Mouse (Mus musculus) adrenal gland, postnatal 36 days (tissue): ENCODE results near the gene Acr. TPM values are rescaled to one million over a fixed set of nuclear protein-coding genes. Genes with fewer than 3 reads are reported as not detected.

Experiments used
- DNase-seq, 2 experiments: peaks; one replicate each; pipeline ENCODE4 v3.0.0; 2021; ENCODE audit warnings: mixed read lengths in 1 of 2
- total RNA-seq, 2 experiments: library from RNA; stranded (reverse); gene quantifications; 2 replicates each; pipeline ENCODE4 v1.2.3; 2021

The Acr gene
- total RNA-seq, 2 experiments from 2014 or later: not detected

GRCm38 (mm10) chr15:89547824-89548601 is 20.1 kb upstream of the Acr start:
- DNase-seq: no peak

DNA sequence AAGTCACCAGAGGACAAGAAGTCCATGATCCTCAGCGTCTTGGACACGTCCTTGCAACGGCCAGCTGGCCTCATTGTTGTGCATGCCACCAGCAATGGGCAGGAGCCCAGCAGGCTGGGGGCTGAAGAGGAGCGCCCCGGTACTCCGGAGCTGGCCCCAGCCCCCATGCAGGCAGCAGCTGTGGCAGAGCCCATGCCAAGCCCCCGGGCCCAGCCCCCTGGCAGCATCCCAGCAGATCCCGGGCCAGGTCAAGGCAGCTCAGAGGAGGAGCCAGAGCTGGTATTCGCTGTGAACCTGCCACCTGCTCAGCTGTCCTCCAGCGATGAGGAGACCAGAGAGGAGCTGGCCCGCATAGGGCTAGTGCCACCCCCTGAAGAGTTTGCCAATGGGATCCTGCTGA is 19.3 kb upstream of the Acr start:
- DNase-seq: no peak

GRCm38 (mm10) chr15:89550506-89550905 is 17.6 kb upstream of the Acr start:
- DNase-seq: no peak

DNA sequence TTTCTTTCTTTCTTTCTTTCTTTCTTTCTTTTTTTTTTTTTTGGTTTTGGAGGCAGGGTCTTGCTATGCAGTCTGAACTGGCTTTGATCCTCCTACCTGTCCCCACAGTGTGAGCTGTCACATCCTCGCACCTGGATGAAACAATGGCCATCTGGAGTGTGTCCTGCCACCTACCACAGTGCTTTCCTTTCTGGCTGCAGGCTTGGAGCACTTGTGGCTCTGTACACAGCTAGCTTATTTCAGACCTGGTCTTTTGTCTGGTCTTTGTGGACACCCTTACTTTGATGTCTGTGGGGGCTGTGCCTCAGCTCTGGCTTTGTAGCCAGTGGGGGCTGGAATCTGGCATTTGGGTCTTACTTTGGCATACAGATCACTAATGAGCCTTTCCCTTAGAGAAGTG is 16.4 kb upstream of the Acr start:
- no peak for DNase-seq

DNA sequence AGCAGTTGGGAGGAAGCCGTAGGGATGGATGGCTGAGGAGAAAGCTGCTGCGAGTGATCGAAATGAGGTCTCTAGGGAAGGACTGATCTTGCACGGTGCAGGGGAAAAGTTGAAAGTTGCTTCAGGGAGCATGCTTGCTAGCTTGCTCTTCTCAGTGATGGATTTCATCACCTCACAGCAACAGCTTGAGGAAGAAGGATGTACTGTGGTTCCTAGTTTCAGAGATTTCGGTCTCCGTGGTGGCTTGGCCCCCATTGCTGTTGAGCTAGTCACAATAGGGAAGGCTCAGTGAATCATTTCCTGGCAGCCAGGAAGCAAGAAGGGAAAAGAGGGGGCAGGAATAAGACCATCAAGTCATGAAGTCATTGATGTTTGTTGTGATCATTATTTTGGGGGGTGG is 12.5 kb upstream of the Acr start:
- DNase-seq: no peak

DNA sequence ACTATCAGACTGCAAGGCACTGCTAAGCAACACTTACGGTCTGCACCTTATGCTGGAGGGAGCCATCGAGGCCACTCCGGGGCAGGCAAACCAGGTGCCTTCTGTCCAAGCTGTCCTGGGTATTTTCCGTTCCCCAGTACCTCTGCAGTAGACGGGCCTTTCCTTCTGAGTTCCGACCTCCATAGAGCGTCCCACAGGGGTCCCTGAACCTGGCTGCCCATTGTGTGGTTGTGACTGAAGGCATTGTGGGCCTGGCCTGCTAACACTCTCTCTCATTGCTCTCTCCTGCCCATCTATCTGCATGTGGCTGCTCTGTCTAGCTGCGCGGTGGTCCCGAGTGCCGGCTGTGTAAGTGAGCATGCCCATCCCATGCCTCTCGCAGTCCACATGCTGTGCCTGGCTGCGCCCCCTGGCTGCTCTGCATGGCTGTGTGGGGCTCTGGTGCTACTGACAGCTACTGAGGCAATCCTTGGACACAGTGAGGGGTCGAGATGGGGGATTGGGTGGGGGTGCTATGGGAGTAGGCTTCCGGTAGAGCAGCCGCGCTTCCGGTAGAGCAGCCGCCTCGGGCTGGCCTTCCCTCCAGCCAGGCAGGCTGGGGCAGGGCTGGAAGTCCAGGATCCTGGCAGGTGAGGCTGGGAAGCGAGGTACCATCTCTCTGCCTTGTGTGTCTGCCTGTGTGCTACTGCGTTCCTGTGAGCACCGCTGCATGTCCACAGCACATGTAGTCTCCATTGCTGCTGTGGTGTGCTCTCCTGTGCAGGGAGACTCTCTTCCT is 11.5 kb upstream of the Acr start:
- no peak for DNase-seq

DNA sequence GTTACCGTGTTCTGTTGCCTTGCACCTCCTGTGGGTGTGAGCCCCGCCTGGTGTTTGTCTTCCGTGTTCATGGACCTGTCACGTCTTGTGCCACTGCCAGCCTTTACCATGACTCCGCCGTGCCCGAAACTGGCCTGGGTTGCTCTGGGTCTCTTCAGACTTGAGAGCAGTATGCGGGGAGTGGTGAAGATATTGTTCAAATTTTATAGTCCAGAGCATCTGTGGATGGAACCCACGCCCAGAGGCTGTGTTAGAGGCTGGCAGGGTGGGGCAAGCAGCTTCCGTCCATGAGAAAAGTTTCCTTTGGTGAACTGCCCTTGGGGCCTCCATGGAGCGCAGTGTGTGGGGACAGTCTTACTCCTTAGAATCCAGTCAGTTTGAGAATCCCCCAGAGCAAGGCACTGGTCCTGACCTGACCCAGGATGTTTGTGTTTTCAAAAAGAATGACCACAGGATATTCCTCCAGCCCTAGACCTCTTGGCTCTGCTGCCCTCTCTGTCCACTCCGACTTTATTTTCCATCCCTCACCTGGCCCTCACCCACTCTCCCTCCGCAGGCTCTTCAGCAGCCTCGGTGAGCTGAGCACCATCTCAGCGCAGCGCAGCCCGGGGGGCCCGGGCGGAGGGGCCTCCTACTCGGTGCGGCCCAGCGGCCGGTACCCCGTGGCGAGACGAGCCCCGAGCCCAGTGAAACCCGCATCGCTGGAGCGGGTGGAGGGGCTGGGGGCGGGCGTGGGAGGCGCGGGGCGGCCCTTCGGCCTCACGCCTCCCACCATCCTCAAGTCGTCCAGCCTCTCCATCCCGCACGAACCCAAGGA is 10.7 kb upstream of the Acr start:
- DNase-seq: no peak

- DNase-seq: no peak
Measured at GRCm38 (mm10) chr15:89557996-89558390, 10.1 kb upstream of the Acr start.

DNA sequence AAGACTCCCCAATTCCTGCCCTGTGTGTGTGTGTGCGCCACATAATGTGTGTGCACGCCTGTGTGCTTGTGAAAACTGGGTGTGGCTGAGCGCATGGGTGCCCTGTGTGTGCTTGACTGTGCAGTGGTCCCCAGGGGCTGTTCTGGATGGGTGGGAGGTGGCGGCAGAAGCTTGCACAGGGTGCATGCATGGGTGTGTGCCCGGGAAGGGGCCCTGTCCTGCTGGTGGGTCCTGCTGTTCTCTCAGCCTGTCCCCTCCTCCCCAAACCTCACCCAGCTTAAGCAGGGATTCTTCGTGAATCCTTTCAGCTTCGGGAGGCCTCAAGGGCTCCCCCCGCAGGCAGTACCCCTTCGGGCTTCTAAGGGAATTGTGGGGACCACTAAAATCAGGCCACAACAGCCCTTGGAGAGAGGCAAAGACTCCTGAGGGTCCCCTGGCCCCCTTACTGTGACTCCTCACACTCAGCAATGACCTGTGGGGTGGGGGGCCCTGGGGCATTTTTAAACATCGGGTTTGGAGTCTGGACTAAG is 8.9 kb upstream of the Acr start:
- DNase-seq: no peak

DNA sequence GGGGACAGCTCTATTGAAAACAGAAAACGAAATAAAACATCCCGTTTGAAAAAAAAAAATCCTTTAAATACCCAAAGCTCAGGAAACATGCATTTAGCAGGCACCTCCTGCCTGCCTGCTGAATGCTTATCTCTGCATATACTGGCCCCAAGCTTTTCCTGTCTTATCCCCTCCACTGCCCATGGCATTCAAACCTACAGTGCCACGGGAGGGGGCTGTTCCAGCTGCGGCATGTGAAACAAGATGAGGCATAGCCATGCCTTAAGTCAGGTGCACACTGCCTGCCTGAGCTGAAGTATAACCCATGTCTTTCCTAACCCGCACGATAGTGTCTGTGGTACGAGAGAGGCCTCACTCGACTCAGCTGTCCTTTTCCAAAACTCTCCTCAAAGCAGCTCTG is 4.0 kb downstream of the Acr start:
- DNase-seq: no peak

- DNase-seq: no peak
Measured at GRCm38 (mm10) chr15:89582494-89582893, 14.4 kb downstream of the Acr start.

DNA sequence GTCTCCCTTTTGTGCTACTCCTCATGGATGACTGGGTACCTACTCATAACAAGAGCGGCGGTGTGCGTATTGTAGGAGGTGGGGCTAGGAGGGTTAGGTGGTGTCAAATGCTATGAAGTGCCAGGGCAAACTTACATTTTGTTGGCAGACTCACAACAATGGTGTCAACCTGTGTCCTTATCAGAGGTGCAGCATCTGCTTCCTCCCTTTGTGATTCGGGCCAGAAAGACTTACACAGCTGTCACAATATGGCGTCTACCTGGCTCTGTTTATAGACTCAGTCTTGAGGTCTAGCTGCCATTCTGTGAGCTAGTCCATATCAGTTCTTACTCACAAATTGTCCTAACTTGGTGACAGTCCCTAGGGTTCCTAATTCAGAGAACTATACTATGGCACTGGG is 17.0 kb downstream of the Acr start:
- no peak for DNase-seq

DNA sequence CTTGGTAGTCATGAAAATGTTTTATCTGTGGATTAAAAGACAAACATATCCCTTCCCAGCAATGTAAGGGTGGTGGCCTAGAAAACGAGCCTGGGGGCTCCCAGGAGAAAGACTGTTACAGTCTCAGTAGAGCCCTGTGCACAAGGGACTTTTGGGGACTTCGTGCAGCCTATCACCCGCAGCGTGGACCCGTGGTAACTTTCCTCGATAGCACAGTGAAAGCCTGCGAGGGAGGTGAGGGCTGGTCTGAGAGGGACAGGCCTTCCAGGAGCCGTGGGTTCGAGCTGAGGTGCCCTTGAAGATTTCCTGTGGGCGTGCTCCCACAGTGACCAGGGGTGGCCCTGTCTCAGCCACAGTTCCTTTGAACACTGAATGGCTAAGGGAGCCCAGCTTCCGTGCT is 17.5 kb downstream of the Acr start:
- no peak for DNase-seq

DNA sequence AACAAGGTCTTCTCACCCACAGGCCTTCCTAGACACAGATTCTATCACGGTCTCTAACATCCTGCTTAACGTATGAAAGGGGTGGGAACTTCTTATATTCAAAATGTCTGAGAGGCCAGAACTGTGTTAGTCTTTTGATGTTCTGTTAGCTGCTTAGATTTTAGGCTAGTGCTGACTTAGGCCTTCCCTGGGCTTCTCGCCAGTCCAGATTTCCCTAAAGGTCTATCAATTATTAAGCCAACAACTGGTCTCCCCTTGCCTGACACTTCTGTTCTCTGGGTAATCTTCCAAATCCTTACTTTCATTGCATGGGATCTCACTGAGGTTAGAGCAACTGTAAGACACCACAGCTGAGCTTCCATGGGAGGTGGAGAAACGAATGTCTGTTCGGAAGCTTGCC is 21.0 kb downstream of the Acr start:
- peak in 1 of 2 experiments; percentile 9 for DNase-seq

DNA sequence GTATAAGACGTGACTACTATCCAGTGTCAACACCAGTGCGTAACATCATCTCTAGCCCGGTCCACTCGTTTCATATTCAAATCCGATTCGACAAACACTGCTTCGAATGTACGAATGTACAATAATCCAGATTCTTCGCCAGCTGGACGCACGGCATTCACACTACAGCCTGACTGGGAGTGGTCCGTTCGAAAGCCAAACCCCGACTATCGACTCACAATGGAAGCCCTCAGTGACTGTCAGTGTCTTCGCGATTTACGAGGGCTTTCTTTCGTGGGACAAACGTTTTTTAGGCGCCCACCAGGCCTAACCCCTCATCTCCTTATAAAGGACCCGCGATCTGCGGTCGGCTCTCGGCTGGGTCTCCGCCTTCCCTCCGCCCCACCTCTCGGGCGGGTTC is 23.2 kb downstream of the Acr start:
- DNase-seq: no peak

DNA sequence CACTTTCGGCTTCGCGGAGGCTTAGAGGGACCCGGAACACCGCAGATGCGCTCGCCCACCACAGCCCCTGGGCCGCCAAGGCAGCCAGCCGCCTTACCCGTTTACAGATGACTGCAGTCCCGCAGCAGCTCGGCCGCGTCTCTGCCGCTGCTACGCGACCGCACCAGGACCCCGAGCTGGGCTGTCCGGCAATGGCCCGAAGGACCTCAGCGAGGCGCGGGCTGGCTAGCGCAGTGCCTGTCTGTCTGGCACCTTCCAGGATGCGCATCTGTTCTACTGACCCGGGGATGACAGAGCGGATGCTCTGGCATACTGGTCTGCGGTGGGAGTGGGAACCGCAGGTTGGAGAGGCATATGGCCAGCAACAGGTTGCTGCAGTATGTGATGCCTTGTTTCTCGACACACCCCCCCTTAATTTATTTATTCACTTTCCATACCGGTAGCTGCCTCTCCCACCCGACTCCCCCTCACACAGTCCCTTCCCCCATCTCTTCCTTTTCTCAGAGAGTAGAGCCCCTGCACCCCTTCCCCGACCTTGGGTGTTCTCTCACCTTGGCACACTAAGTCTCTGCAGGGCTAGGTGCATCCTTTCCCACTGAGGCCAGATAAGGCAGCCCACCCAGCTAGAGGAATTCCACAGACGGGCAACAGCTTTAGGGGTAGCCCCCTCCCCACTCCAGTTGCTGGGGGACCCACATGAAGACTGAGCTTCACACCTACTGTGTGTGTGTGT is 23.8 kb downstream of the Acr start, which contains the start of gene Rabl2:
Gene Rabl2 (minus strand): TSS at position 201 of the 733 bp plus-strand sequence.
- peak; percentile 92 to 94 for DNase-seq

DNA sequence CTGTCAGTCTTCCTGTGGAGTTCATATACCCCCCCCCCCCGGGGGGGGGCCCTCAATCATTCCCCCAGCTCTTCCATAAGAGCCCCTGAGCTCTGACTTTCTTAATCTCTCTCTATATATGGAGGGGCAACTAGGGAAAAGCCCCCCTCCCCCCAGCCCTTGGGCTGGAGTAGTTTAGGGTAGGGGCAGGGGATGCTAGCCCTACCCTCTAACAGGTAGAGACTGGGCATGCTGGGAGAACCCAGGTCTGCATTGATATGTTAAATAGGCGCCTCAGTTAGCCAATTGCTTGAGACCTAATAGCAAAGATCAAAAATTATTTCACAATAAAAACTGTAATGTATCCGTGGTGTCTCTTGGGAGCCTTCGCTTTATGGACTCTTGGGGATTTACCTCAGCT is 24.4 kb downstream of the Acr start:
- no peak for DNase-seq

DNA sequence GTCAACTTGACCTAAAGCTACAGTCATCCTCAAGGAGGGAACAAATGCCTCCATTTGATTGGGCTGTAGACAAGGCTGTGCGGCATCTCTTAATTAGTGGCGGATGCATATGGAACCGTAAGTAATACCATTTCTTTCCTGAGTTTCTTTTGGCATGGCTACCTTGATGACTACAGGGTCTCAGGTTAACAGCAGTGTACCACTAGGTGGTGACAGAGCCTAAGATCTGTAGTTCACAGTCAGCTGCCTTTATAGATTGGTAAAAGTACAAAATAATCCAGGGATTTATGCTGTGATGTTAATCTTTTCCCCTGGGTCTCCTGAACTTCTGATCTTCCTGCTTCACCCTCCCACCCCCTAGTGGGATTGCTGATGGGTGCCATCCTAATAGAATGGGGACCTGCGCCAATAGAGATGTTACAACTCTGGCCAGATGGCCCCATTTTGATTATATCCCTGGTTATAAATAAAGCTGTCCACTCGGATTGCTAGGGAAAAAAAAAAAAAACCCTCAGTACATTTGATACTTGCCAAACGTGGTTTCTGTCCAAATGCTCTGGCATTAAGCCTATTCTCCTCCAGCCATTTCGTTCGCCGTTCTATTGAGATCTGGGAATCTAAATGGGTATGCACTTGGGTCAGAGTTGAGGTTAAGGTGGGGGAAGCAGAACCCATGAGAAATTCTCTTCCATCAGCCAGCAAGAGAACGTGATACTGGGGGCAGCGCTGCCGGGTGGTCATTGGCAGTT is 37.9 kb downstream of the Acr start:
- DNase-seq: no peak

- DNase-seq: no peak
Measured at GRCm38 (mm10) chr15:89607480-89607879, 39.4 kb downstream of the Acr start.

GRCm38 (mm10) chr15:89607888-89608287 is 39.8 kb downstream of the Acr start:
- no peak for DNase-seq
